Mouse (Mus musculus): ENCODE results near the gene Mmaa.
A peak's percentile ranks its signal among the peaks of the same experiment; 100 is the strongest.

Mmaa gene

DNA sequence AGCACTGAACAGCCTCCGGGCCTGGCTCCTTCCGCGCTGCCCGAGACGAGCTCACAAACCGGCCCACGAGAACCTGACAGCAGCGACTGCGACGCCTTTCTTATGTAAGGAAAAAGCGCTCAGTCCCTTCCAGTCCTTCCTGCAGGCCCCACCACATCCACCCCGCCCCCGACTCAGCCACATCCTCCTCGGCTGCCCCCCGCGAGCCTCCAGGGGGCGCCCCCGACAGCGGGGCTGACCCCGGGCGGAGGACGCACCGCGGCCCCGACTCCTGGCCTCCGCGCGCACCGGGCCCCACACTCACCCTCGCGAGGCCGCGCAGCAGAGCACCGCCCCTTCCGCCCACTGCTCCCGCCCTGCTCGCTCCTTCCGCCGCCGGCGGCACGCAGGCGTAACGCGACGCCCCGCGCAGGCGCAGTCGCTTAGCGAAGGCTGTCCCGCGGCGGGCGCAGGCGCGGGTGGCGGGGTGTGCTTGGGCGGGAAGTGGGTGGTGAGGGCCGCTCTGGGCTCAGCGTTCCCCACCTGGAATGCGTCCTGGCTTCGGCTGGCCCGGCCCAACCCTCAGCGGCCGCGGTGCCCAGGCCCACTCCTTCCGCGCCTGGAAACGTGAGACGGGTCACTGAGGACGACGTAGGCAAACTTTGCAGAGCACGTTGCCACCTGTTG, at the start of gene Mmaa:
Mmaa (minus strand) TSS at position 328 of the 666 bp plus-strand sequence.
- peak; percentile 97 to 99 for DNase-seq

GRCm38 (mm10) chr8:79341236-79341635, 46.5 kb upstream of the Mmaa start:
- DNase-seq = no peak

- DNase-seq = peak; percentile 40 to 71
These were observed 44.8 kb upstream of the Mmaa start for GRCm38 (mm10) chr8:79339555-79339954.

DNA sequence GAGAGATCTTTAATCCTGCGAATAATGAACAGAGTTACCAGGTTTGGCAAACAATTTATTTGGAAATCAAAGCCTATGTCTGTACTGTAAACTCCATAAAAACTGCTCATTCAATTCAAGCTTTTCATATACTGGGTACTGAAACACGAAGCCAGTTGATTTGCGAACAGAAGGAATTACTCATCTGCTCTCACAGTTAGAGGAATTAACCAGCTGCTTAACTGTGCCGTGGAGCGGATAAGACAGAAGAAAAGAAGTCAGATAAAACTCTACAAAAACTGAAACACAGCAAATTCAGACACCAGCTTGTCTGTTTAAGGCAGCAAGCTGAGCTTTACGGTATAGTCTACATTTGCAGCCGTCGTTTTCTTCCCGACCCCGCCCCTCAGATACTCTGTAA, 43.9 kb upstream of the Mmaa start:
- no peak for DNase-seq

DNA sequence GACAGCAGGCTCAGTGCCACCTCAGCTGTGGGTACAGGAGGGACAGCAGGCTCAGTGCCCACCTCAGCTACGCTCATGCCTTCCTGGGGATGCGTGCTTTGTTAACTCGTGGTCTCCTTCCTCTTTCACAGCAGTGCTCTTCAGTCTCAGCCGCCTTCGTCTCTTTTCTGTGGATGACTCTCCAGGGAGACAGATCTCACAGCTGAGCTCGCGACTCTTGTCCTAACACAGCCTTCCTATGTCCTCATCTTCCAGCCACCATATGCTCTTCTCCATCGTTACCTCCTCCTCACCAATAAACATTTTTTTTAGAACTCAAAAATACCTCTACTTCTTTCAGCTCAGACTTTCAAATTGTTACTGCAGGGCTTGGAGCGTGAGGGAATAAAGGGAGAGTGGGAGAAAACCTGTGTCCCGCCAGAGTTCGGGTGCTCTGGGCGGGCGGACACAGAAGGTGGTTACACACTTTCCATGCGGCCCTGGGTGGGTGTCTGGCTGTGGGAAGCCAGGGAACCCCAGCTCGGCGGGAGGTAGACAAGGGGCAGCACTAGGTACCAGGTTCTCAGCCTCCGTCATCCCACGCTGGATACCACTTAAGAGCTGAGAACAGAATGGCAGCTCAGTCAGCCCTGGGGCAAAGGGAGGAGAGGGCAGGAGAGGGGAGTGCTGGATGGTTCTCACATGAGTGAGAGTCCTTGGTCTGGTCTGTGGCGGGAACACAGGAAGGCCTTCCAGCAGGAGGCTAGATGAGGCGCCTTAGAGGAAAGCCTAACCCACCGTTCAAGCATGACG, 37.6 kb upstream of the Mmaa start:
- no peak for DNase-seq

DNA sequence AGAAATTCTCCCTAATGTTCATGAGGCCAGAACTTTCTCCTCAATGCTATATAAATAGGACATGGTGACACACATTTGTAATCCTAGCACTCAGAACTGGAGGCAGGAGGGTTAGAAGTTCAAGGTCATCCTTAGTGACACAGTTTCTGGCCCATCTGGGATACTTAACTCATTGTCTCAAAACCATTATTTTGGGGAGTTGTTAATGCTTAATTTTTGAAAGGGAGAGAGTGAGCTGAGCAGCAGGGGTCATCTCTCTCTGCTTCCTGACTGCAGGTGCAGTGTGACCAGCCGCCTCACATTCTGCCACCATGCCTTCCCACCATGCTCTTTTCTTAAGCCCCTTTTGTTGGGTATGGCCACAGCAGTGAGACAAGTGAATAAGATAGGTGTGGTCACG, 36.8 kb upstream of the Mmaa start:
- no peak for DNase-seq

DNA sequence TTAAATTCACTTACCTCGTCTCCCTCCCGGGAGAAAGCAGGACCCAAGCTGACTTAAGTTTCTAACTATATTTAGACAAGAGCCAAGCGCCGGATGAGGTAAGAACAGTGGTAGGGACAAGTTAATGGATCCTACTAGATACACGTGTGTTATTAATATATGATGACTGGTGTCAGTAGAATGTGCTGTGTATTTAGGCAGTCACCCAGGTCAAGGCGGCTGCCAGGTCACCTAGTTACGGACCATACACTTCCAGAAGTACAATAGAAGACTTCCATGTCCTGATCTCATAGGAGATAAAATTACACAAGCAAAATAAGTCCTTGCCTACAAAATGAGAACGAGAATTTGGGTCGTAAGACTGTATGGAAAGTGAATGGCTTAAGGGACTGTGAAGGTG, 36.3 kb upstream of the Mmaa start:
- no peak for DNase-seq

- no peak for DNase-seq
These were observed 35.0 kb upstream of the Mmaa start for GRCm38 (mm10) chr8:79329735-79330134.

DNA sequence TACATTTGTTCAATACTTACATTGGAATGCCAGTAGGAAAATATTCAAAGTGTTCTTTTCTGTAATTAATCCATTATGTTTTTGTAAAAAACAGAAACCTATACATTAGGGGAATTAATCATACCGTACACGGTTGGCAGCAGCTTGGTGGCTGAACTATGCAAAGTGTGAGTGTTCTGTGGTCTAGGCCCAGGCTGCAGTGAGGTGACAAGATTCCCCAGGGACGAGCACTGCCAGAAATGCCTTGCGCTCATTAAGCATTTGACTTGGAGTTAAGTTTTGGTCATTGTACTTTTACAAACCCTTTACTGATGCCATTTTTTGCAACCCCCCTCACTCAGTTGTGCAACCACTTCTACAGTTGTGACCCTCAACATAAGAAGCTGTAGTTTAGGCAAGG, 34.4 kb upstream of the Mmaa start:
- DNase-seq = no peak

GRCm38 (mm10) chr8:79325510-79325909, 30.8 kb upstream of the Mmaa start:
- DNase-seq = peak; percentile 22 to 64

- DNase-seq = no peak
These were observed 30.2 kb upstream of the Mmaa start for GRCm38 (mm10) chr8:79324928-79325327.

DNA sequence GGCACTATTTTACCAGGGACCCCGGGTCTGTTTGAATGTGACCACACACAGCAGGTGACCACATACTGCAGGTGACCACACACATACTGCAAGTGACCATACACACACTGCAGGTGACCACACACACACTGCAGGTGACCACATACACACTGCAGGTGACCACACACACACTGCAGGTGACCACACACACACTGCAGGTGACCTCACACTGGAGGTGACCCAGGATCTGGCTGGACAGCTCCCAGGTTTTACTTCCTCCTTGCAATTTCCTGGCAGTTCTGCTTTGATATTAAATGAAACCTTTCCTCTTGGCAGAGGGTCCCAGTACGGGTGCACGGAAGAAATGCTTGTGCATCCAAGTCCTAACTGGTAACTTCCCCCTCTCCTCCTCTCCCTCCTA, 29.3 kb upstream of the Mmaa start:
- DNase-seq = peak; percentile 11 to 27

DNA sequence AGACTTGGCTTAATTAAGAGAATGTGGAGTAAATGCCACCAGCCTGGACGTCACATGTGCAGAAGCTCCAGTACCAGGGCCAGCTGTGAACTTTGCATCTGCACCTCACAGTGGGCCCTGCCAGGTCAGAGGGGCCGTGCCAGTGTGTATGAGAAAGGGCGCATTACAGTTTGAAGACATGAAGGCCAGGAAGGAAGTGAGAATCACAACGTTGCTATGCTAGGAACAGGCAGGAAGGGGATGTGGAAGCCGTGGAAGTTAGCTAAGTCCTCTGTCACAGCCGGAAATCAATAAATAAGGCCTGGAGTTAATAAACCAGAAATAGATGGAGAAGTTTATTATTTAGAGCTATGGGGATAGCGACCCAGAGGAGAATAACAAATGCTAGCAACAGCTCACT, 28.4 kb upstream of the Mmaa start:
- DNase-seq = peak; percentile 36 to 43

DNA sequence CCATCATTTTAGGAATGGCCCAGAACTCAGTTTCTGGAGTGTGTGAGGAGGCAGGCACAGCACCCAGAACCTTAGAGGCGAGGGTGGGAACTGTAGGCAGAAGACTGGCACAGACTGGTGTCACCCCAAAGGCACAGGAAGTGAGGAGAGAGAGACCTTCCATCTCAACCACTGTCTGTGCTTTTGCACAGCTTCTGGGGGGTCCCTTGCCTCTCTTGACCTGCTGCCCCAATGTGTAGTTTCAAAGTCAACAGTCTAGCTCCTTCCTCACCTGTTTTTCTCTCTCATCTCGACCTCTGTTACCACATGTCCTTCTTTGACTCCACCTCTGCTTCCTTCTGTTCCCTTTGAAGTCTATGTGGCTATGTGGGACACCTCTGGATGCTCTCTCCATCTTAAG, 16.1 kb upstream of the Mmaa start:
- no peak for DNase-seq

- DNase-seq = no peak
These were observed 11.2 kb upstream of the Mmaa start for GRCm38 (mm10) chr8:79305941-79306340.

- peak; percentile 18 to 22 for DNase-seq
These were observed 6.8 kb upstream of the Mmaa start for GRCm38 (mm10) chr8:79301548-79301947.

DNA sequence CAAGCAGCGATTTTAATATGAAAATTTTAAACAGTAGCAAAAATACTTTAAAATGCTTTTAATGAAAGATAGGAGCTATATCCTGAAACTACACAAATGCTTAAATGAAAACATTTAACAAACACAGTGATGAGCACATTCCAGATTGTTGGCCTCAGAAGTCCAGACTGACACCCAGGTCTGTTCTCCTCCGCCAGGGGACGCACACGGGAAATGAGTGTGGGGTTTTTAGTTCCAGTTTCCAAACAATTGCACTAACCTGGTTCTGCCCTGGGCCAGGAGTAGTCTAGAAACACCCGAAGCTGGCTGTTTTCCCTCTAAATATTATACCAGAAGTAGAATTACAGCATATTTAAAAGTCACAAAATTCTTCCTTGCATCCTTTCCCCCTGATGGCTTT, 5.0 kb upstream of the Mmaa start:
- DNase-seq = peak; percentile 18 to 70

GRCm38 (mm10) chr8:79297763-79298162, 3.0 kb upstream of the Mmaa start:
- peak; percentile 78 to 92 for DNase-seq

GRCm38 (mm10) chr8:79295276-79296105, 754 bp upstream of the Mmaa start:
- DNase-seq = peak; percentile 7 to 19

DNA sequence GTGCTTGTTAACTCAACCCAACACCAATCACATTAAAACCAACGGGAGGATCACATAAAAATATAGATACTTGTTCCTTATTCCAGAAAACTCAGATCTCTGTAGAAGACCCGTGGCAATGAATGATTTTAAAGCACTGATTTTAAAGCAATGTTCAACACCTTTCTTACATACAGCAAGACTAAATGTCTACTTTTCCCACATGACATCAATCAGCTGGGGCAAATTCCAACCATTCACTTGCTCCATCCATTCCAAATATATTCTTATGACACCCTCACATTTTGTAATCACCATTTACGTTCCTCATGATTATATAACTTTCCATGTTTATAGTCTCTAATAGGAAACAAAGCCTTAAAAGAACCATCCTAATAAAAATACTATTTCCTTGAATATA, 896 bp downstream of the Mmaa start:
- no peak for DNase-seq

DNA sequence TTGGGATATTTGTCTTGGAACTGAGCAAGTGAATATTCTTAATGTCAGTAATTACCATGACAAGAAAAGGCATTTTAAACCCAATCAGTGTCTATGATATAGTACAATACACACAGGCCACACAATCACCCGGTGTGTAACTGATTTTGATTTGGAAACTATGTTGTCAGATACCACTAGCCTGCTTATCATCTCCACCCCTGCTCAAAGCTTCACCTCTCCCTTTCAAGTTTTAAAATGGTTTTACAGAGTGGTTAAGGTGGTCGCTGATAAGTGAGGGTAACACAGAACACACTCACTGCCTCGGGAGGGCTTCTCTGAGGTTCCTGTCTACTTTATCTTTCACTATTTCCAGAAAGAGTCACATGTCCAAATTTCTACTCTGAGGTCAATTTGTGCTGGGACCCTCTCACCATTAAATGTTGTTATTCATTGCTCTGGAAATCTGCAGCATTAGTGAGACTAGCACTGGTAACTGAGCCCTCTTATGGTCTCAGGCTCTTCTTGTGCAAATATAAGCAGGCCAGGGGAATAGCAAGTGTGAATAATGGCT, 1.9 kb downstream of the Mmaa start:
- DNase-seq = no peak

GRCm38 (mm10) chr8:79289592-79289991, 5.1 kb downstream of the Mmaa start:
- DNase-seq = peak in 1 of 2 experiments; percentile 34

DNA sequence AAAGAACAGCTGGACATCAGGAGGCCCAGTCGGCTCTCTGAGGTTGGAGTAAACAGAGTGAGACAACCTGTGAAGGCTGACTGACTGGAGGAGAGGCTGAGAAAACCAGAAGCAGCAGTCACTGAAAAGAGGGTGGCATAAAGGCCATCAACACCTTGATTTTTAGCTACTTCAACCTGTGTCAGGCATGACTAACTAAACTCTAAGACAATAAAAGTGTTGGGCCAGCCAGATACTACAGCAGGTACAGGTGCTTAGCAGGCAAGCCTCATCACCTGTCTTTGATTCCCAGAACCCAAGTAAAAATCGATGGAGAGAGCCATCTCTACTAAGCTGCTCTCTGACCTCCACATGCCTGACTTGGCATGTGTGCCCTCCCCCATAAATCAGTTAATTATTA, 6.1 kb downstream of the Mmaa start:
- DNase-seq = no peak

All from kidney, postnatal 36 days (tissue).